Mouse (Mus musculus) gastrocnemius, postnatal 10 days (tissue): ENCODE measurements at regions not wholly inside any gene's neighbourhood (a gene's known extent, or its start where the extent isn't known, plus 50 kb on each side); places are given as distances from the start of the nearest gene placed in this dataset.
A peak's percentile ranks its signal among the peaks of the same experiment; 100 is the strongest.

Experiments
- DNase-seq: peaks from one replicate; pipeline ENCODE4 v3.0.0; 2021; ENCODE audit warnings: mixed read lengths

DNA sequence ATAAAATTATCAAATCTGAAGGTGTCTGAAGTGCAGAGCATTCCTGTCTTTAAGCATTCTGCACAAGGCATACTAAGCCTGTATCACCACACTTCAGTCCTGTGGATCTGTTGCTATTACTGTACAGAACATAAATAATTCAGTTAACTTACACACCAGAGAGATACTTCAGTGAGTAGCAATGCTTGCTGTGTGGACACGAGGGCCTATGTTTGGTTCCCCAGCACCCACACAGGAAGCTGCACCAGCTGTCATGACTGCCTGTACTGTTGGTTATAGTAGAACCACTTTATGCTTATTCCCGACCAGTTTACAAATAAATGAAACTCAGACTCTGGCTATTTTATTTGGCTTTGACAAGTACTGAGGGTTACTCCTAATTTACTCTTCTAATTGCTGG lies 271.7 kb downstream of the Slc30a10 start:
- DNase-seq, result no peak

- DNase-seq, result no peak
These were observed 272.2 kb downstream of the Slc30a10 start for GRCm38 (mm10) chr1:185726811-185727210.

- DNase-seq, result no peak
These were observed 273.1 kb downstream of the Slc30a10 start for GRCm38 (mm10) chr1:185727749-185728148.

DNA sequence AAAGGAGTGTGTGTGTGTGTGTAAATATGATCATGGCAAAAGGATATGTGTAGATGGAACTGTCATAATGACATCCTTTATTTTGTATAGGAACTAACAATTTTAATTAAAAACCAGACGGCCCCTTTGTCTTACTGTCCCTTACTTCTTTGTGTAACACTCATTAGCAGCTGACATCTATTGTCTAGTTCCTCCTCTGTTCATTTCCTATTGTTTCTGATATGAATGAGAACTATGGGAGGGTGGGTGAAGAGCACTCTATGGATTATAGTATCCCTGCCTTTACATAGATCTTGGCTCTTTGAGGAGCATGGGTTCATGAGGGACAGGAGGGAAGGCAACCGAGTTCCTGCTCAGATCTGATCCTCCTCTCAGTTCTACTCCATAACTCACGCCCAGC lies 273.8 kb downstream of the Slc30a10 start:
- no peak for DNase-seq

DNA sequence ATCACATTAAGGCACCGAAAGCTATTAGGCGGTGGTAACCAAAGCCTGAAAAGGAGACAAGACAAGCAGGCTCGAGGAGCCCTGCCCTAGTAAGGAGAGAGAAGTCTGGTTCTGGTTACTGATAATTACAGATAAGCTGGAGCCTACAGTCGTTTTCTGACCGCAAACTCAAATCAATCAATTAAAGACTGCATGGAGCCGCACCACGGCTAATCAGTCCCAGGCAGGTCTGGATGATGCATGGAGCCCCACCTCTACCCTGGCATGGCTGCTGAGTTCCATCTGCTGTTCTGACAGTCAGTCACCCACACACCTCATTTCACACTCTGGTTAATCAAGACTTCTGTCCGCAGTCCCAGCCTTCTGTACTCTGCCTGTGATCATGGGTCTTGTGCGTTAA lies 276.4 kb downstream of the Slc30a10 start:
- no peak for DNase-seq

DNA sequence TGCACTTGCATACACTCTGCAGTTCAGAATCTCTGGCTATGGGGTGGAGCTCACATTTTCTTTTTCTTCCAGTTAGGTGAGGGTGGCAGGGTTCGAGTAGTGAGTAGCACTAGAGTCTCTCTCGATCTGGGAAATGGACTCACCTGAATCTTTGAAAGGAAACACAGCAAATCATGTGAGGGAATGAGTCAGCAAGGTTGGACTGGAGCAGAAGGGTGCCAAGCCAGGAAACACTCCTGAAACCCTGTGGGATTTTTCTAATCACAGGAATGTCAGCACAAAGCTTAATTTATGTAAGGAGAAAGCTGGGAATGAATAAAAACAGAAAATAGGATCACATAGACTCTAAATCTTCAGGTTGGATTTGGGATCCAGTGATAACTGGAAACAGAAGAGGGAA lies 282.1 kb downstream of the Slc30a10 start:
- no peak for DNase-seq

- peak; percentile 30 for DNase-seq
These were observed 286.6 kb downstream of the Slc30a10 start for GRCm38 (mm10) chr1:185741034-185741890.

- no peak for DNase-seq
These were observed 294.6 kb downstream of the Slc30a10 start for GRCm38 (mm10) chr1:185749251-185749650.

DNA sequence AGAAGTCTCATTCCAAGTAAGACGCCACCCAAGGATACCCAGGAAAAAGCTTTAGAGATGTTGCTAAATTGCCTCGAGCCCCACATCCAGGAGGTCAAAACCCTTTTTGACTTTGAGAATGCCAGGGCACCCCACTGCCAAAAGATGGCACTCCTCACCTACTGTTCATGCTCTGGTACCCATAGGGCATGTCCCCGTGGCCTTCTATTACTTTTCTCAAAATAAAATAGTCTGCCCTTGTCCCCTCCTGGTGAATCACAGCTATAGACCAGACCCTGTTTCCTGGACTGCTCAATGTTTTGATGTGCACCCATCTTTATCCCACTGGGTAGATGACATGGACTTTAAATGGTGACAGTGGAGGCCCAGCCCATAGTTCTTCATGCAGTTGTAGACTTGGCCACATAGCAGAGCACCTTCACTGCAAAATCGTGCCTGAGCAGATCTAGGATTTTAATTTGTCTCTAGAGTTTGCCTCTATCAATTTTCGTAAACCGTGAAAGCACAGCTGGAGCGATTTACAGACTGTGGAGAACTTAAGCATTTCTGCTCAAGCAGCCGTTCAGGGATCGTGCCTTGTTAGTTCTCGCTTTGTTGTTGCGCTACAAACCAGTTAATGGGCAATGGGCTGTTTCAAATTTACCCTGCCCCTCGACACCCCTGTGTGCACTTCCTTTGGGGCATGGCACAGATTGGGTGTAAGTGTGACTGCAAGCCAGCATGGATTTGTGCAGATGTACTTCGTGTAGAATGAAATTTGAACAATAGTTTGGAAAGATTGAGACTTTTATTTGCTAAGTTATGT lies 300.0 kb downstream of the Slc30a10 start:
- DNase-seq, result no peak

GRCm38 (mm10) chr1:185757376-185757775 lies 302.7 kb downstream of the Slc30a10 start:
- DNase-seq, result no peak

- DNase-seq, result no peak
These were observed 319.6 kb downstream of the Slc30a10 start for GRCm38 (mm10) chr1:185774202-185774601.

DNA sequence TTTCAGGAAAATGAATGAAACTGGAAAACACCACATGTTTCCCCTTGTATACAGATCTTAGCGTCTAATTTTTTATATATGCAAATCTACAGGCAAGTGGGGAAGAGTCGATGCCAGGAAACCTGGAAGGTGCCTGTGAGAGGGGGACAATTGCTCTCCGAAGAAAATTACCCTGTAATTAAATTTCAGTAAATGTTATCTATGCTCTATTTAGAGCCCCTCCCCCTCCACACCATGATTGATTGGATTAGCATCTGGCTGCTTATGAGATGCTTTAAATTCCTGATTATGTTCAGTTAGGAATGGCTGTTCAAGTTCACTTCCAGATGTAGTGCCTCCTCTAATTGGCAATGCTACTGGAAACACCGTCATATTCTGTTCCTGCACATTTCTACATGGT lies 325.0 kb downstream of the Slc30a10 start:
- no peak for DNase-seq

- no peak for DNase-seq
These were observed 315.0 kb downstream of the Lyplal1 start for GRCm38 (mm10) chr1:185802156-185802555.

DNA sequence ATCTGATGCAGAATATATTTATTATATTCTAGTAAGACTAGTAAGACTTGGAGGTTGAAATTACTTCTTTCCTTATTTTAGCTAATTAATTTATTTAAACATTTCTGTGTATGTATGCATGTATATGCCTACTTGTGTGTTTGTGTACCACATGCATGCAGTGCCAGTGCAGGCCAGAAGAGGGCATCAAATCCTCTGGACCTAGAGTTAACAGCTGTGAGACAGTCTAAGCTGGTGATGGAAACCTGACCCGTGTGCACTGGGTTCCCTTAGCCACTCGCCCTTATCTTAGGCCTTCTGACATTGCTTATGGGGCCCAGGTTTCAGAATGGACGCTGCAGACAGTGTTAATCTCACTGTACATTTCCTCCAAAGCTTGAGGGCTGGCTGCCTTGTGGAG lies 302.2 kb downstream of the Lyplal1 start:
- DNase-seq, result no peak

DNA sequence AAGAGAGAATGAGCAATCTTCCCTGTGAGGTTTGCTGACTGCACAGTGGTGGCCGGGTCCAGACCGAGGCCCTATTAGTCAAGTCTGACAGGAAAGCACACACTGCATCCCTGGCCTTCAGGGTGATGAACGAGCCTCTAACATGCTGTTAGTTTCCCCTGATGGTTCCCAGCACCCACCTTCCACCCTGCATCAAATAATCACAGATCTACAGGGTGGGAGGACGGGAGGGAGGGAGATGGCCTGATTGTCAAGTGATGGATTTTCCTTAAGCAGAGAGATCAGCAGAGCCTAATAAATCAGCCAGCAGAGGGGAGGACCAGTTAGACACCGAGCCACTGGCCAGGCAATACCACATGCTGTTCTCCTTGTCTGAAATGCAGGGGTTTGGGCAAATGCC lies 298.1 kb downstream of the Lyplal1 start:
- no peak for DNase-seq

- DNase-seq, result peak; percentile 12
These were observed 294.9 kb downstream of the Lyplal1 start for GRCm38 (mm10) chr1:185822241-185822640.

GRCm38 (mm10) chr1:185823226-185823625 lies 293.9 kb downstream of the Lyplal1 start:
- no peak for DNase-seq

GRCm38 (mm10) chr1:185823956-185824355 lies 293.2 kb downstream of the Lyplal1 start:
- peak; percentile 15 for DNase-seq

- no peak for DNase-seq
These were observed 289.1 kb downstream of the Lyplal1 start for GRCm38 (mm10) chr1:185827986-185828385.

- DNase-seq, result no peak
These were observed 288.6 kb downstream of the Lyplal1 start for GRCm38 (mm10) chr1:185828486-185828885.

GRCm38 (mm10) chr1:185832059-185832458 lies 285.1 kb downstream of the Lyplal1 start:
- DNase-seq, result no peak

DNA sequence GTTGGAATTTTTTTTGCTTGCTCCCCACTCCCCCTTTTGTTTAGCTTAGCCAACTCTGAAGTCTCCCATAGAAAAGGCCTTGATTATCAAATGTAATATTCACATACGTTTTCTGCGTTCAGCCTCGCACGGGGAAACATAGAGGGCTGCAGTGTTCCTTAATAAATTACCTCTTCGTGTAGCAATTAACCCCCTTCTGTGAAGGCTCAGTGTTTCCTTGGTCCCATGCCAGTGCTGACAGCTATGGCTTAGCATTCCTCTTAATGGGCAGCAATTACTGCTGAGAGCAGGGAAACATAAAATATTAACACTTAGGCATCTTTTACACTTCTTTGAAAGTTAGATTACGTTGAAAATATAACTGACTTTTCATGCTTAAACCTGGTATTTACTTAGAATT lies 282.9 kb downstream of the Lyplal1 start:
- no peak for DNase-seq

- DNase-seq, result no peak
These were observed 280.4 kb downstream of the Lyplal1 start for GRCm38 (mm10) chr1:185836632-185837281.
